Mouse (Mus musculus) layer of hippocampus, postnatal 36 days (tissue): ENCODE measurements at regions not wholly inside any gene's neighbourhood (a gene's known extent, or its start where the extent isn't known, plus 50 kb on each side); places are given as distances from the start of the nearest gene placed in this dataset.
A peak's percentile ranks its signal among the peaks of the same experiment; 100 is the strongest.
"Not testable (repeated sequence)": the region's sequence is repeated elsewhere in the genome, so short reads cannot be mapped to it uniquely, and the experiment has no call there.

Experiments used
- DNase-seq, 2 experiments: peaks; one replicate each; pipeline ENCODE4 v3.0.0; 2022
- microRNA-seq, 2 experiments: library from miRNA; unstranded; fragments of <30 nt; microRNA quantifications; one replicate each; pipeline ENCODE4 v1.2.0; 2021

DNA sequence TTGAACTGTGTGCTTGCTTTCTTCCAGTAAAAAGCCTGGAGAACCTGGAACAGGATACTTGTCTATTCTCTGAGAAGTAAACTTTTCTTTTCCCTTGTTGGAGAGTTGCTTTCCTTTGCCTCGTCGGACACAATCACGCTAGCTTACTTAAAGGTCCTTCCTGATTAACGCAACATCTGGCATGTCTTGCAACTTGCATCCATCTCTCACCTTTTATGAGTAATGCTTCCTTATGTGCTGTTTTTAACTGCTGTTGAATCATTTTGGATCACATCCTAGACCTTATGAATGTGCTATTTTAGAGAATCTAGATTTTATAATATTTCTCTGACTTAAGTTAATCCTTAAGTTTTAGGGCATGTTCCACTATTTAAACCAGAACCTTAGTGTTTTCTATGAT, 188.4 kb upstream of the Pcsk5 start:
- DNase-seq = no peak

DNA sequence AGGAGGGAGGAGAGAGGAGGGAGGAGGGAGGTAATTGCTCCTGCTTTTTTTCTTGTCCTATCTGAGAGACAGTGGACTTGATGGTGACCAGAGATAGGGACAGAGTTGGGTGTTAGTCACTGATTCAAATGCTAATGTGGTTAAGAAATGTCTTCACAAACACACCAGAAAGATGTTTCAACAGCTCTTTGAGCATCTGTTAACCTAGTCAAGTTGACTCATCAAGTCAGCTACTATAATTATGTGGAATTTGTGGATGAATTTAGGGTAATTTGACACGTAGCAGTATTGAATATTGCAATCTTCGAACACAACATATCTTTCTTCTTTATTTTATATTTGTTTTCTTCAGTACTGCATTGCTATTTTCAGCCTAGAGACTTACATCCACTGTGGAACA, 182.9 kb upstream of the Pcsk5 start:
- no peak for DNase-seq

DNA sequence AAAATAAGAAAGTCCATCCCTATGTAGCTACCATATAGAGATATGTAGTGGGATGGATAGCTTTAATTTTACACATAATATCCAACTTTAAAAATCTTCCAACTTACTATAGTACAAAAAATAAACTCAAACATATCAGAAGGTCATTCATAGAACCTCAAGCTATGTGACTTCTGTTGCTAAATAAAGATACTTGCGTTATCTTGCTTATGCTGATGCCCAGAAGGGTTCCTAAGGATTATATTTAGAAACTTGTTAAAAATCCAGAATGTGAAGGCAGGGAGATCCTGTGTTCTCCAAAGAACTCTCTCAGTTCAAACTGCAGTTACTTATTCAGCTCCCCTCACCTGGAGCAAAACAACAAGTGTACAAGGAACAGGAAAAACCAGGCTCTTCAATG, 177.9 kb upstream of the Pcsk5 start:
- no peak for DNase-seq

GRCm38 (mm10) chr19:18012029-18012428, 174.6 kb upstream of the Pcsk5 start:
- DNase-seq = peak in 1 of 2 experiments; percentile 26

GRCm38 (mm10) chr19:17997561-17997960, 160.1 kb upstream of the Pcsk5 start:
- DNase-seq = no peak

- no peak for DNase-seq
Measured at GRCm38 (mm10) chr19:17983416-17983815, 146.0 kb upstream of the Pcsk5 start.

- no peak for DNase-seq
Measured at GRCm38 (mm10) chr19:17965566-17965965, 128.1 kb upstream of the Pcsk5 start.

DNA sequence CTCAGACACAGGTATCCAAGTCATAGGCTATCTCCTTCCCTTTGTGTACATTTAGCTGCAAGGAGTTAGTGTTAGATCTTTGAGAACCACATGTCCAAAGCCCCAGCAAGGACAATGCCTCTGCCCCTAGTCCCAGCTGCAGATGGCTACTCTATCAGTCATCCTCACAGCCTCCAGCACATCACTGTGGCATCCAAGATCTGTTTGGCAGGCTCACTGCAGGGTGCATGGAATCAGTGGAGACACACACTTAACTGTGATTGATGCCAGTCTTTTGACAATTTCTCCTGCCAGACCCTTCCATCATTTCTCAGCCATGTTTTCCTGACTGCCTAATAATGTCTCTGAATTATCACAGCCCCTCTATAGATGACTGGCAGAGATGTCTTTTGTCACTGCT, 121.0 kb upstream of the Pcsk5 start:
- DNase-seq = no peak

- no peak for DNase-seq
Measured at GRCm38 (mm10) chr19:17932665-17933064, 95.2 kb upstream of the Pcsk5 start.

GRCm38 (mm10) chr19:17927121-17927520, 89.7 kb upstream of the Pcsk5 start:
- not testable (repeated sequence) for DNase-seq

DNA sequence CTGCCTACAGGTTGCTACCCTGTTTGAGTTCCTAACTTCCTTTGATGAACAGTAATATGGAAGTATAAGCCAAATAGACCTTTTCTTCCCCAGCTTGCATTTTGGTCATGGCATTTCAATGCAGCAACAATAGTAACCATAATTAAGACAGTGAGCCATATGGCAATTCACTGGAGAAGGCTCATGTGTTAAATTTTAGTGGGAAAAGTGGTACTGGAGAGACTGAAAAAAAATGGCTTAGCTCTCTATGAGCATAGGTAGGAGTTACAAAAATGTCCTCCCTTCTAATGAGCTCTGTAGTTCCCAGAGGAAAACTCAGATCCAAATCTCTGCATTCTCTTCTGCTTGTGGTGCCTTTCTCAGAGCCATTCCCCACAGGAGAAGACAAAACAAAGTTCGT, 70.1 kb upstream of the Pcsk5 start:
- DNase-seq = no peak

DNA sequence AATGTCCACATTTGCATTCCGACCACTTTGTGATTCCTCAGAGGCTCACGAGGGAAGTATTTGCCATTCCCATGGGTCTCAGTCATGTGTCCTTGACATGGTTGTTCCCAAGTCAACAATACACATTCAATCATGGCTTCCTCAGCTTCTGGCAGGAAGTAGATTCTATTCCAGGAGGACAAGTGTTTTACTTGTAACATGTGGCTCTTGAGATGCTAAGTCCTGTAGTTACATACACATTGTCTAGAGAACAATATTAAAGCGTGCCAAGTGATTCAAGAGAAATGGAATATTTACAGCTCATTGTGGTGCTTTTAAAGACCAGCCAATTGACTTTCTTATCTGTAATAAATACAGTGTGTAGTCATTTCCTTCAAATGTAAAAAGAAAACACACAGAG, 66.7 kb upstream of the Pcsk5 start:
- no peak for DNase-seq

GRCm38 (mm10) chr19:17892615-17893014, 55.2 kb upstream of the Pcsk5 start:
- DNase-seq = no peak

Small RNA genes lying in the stretch of these regions (microRNA-seq; reads per million reads assigned to microRNA genes)
- gene Gm23061 = 0 reads per million in 2 experiments
